Mouse (Mus musculus) heart, postnatal 0 days (tissue): ENCODE measurements around the gene Dus3l.

Experiments used
- CTCF ChIP-seq: IDR thresholded peaks from 2 replicates; pipeline ENCODE4 v1.5.1; 2016; ENCODE audit warnings: antibody characterized with exemption, control low read depth, low read depth
- EP300 ChIP-seq: IDR thresholded peaks from 2 replicates; pipeline ENCODE4 v1.6.1; 2016; ENCODE audit warnings: antibody characterized with exemption, low read depth

DNA sequence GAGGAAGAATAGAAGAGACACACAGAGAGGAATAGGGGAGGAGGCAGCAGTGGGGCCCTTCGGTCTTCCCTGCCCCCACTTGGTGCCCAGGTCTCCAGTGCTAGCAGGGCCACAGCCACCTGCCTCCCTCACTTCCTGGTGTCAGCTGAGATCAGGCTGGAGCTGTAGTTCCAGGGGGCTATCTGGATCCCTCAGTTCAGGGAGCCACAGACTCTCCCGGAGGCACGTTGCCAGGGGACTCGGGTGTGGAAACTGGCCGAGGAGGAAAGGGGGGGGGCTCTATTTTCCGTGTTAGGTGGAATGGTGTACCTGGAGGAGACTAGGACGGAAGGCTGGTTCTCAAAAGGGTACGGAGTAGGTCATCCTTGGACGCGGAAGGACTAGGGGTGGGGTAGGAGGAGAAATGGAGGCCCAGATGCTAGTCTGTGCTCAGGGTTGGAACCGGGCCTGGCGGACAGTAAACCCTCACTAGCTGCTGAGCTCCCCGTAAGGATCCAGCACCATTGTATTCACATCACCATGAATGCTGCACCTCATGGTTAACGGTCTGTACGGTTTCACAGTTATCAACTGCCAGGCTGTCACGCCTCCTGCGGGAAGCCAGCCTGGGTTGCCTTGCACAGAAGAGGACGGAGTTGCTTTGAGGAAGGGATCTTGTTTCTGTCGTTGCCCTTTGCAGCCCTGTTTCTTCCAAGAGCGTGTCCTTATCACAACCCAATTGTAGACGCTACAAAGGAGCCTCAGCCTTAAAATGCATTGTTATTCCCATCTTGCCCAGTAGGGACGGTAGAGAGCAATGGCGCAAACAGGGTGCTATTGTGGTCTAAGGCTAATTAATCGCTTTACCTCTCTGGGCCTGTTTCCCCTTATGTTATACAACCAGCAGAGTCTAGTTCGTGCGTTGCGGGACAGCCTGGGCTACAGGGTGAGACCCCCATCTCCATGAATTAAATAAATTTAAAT lies 1.5 kb upstream of the Dus3l start:
- TF ChIP-seq CTCF: peak; percentile 97
- TF ChIP-seq EP300: no peak
